In genomic region chr7:28693321-28693966, GRCm38 (mm10) we compare ENCODE assay signal across 8 mouse cellular contexts. TPM values are rescaled to one million over a fixed set of nuclear protein-coding genes. Genes with fewer than 3 reads are reported as not detected.
DNase-seq lines count a peak whose midpoint lies in the region; ATAC-seq lines count a peak whose summit lies in the region.

No protein-coding gene starts in this region.

- no peaks in the 10 kb centered on the region for H3K9me3 ChIP-seq in hindbrain, embryonic 15.5 days

- H3K36me3 ChIP-seq in hindbrain, embryonic 15.5 days = no peaks in the 10 kb centered on the region

- H3K9ac ChIP-seq in hindbrain, embryonic 15.5 days = peak overlapping the region; percentile 63

- H3K4me3 ChIP-seq in hindbrain, embryonic 15.5 days = peak overlapping the region; percentile 63

- peak overlapping the region; percentile 78 for H3K4me2 ChIP-seq in hindbrain, embryonic 15.5 days

- peak; percentile 93 for ATAC-seq in hindbrain, embryonic 15.5 days (ENCODE audit: low FRiP score, low read depth)

- WGBS in hindbrain, embryonic 15.5 days = under 1% methylated on average over 38 of the region's 38 CpGs

- peaks cover 14% of the 10 kb centered on the region for H3K4me1 ChIP-seq in hindbrain, embryonic 15.5 days (replicated peaks)

- H3K27ac ChIP-seq in hindbrain, embryonic 15.5 days (replicated peaks) = peak overlapping the region; percentile 71

- DNase-seq in WW6 (ENCODE audit: low read depth, low spot score) = peak; percentile 99
- peak; percentile 90 to 91 for DNase-seq in cerebellum, postnatal 10 days
- peak; percentile 70 to 80 for DNase-seq in frontal cortex, postnatal 14 days (ENCODE audit: low spot score in 2 of 2)
- DNase-seq in left cerebral cortex, adult 11 months (ENCODE audit: low spot score) = peak; percentile 89
- DNase-seq in lung, postnatal 25 days (ENCODE audit: low spot score) = peak; percentile 88
- peak; percentile 98 for DNase-seq in retina, embryonic 14.5 days (ENCODE audit: low spot score)
- peak; percentile 90 for DNase-seq in thymus, postnatal 25 days

- no peaks in the 10 kb centered on the region for H3K27me3 ChIP-seq in hindbrain, embryonic 15.5 days

RNA-seq across cellular contexts. Expression of gene Fbxo27, which starts 0.8 kb away (rescaled TPM):
- 10.1 and 13.4 TPM in 2 replicates for polyA plus RNA-seq in hindbrain, embryonic 15.5 days (2015; fragmentation: Nextera tagmentation; extraction: Ambion mirVana)

RNA-seq across cellular contexts. Expression of gene Fbxo17, which starts 23.2 kb away (rescaled TPM):
- polyA plus RNA-seq in hindbrain, embryonic 15.5 days (2015; fragmentation: Nextera tagmentation; extraction: Ambion mirVana) = 4.1 and 5.2 TPM in 2 replicates

RNA-seq across cellular contexts. Expression of gene Mrps12, which starts 48.2 kb away (rescaled TPM):
- polyA plus RNA-seq in hindbrain, embryonic 15.5 days (2015; fragmentation: Nextera tagmentation; extraction: Ambion mirVana) = 113 TPM in 2 replicates

RNA-seq across cellular contexts. Expression of gene Sars2, which starts 48.3 kb away (rescaled TPM):
- polyA plus RNA-seq in hindbrain, embryonic 15.5 days (2015; fragmentation: Nextera tagmentation; extraction: Ambion mirVana) = 19.5 TPM in 2 replicates

Comparison
In these comparisons a context has a peak if more than half of its experiments do, and no peak if none do; other contexts are left out.
1. Peak in every context shown above with its lines: DNase-seq, ATAC-seq, H3K4me3 ChIP-seq and H3K27ac ChIP-seq.